Mouse (Mus musculus) right cerebral cortex, postnatal 4 days (tissue): ENCODE data around the gene Sh3bgrl3.
A peak's percentile ranks its signal among the peaks of the same experiment; 100 is the strongest.

Experiments
- DNase-seq: peaks from one replicate; pipeline ENCODE4 v3.0.0-alpha.2; 2022

The Sh3bgrl3 gene

DNA sequence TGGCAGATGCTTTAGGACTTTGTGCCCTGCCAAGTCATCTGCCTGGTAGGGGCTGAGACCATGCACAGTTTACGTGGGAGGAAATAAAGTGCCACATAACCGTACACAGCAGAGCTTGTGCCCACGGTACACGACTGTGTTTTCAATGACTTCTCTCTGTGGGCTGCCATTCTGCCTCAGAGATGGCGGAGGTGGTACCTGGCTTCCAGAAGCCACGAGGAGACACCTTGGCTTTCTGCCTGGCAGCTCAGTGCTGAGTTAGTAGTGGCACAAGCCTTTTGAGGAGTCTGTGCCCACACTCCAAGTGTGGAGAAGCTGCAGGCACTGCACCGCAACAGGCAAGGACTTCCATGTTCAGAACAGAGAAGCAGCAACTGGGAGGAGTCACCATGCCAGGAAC, 20.9 kb downstream of the Sh3bgrl3 start:
- no peak for DNase-seq

DNA sequence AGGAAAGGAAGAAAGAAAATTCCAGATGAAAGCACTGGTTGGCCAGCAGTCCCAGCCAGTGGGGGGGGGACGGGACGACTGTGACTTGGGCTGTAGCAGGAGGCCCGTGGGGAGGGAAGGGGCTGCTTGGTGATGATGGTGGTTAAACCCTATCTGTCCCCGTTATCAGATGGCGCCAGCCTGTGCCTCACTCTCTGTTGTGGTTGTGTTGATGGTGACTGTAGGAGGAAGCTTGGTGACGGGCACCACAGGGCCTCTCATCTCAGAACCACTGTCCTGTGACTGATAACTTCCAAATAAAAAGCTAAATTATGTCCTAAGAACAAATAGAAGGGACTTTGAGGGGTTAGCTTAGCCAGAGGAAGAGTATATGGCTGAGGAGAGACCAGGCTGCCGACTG, 22.5 kb downstream of the Sh3bgrl3 start:
- no peak for DNase-seq

DNA sequence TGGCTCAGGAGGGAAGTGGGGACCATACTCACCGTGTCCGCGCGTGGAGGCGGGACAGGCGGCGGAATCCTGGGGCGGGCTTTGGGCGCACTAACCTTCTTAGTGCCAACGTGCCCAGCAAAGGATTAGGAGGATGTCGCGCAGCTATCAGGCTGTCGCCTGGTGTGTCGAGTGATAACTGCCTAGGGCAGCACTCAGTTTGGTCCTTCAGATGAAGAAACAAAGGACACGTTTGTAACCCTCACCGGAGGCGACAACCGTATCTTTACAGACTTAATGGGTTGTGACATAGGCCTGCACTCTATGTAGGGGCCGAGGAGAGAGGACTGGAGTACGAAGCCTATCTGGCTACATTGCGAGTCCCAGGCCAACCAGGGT, 25.9 kb downstream of the Sh3bgrl3 start:
- DNase-seq, result no peak

DNA sequence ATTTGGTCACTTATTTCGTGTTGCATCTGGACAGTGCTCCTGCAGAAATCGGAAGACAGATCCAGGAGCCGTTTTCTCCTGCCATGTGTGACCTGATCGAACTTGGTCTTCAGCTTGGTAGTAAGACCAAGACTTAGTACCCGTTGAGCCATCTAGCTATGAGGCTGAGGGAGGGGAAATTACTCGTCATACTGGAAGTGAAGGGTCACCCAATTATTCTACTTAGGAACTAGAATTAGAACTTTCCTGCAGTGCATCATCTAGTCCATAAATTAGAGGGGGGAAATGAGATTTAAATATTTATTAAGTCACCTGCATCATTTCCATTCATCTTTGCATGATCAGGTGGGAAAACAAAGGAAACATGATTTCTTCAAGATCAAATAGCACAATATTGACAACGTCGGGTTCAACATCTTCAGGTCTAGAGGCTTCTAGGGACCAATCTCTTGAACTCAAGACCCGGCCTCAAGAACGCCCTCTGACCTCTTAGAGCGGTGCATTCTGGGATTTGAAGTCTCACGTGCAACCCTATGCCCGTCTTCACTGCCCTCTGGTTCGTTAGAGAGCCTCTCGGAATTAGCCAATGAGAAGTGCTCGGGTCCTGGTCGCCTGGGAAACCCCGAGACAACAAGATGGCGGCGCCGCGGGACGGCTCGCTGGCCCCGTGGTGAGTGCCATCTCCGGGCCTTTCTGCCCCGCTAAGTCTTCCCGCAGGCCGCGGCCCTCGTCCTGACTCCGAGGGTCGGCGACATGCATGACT, 26.4 kb downstream of the Sh3bgrl3 start, which contains the start of gene Ubxn11:
TSS of gene Ubxn11 (plus strand) at position 592 of the 763 bp plus-strand sequence.
- DNase-seq, result peak; percentile 85

DNA sequence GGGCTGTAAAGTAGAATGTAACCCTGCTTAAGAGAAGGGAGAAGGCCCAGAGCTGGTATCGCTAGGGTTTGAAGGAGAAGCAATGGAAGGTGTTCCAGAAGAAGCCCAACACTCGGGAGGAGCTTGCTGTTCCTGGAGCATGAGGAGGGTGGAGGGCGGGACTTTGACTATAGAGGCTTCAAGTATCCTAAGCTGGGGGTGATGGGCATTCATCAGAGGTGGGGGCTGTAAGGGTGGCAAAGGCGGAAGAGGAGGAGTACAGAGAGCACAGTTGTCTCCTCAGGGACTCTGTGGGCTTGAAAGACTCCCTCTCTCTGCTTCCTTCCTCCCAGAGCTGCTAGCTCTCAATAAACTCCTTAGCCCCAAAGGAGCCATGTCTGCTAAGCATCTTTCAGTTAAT, 28.3 kb downstream of the Sh3bgrl3 start:
- DNase-seq, result no peak

DNA sequence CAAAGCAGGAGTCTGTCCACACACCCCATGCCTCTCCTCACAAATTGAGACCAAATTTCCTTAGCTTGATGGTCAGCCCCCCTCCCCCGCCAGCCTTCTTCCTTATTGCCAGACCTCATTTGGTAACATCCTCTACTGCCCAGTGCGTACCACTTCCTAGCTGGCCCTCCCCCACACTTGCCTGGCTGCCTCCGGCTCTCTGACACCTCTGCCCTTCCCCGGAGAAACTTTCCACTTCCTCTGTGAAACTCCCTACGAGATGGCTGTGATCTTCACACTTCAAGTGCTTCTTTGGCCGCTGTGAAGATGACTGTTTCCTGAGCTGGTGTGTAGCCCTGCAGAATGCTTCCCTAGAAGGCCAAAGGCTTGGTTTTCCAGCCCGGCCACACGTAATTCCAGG, 30.0 kb downstream of the Sh3bgrl3 start:
- no peak for DNase-seq

DNA sequence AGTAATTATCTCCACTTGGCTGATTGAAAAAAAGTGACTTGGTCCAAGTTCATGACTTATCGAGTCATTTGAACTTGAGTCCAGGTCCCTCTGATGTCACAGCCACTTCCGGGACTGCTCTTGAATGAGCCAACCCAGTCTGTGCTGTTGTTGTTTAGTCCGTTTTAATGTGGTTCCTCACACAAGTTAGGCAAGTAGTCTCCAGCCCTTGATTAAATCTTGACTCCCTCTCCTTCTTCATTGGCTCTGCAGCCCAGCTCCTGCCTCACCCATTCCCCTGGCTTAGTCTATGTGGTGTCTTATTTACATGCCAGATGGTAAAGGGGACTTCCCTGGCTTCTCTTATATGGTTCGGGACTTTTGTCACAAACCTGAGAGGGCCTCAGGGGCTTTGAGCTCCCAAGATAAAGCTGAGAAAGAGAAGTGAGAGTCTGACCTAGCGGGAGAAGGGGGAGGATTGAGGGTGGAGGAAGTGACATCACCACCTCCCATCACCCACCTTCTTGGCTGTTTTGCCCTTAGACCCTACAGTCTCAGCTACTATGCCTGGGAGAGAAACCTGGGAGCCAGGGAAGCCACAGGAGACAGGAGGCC, 31.5 kb downstream of the Sh3bgrl3 start:
- no peak for DNase-seq

DNA sequence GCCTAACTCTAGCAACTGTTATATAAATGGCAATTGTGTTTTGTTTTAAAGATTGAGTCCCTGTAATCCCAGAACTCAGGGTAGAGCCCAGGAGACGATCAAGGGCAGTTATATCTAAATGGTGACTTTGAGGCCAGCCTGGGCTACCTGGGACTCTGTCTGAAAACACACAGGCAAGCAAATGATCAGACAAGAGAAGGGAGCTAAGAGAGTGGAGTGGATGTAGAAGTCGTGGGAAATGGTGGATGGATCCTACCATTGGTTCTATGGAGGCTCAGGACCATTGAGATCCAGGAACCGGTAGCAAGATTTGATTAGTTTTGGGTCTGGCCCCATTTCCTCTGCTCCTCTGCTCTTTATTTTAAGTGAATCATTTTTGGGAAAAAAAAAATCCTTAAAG, 32.5 kb downstream of the Sh3bgrl3 start:
- DNase-seq, result no peak

DNA sequence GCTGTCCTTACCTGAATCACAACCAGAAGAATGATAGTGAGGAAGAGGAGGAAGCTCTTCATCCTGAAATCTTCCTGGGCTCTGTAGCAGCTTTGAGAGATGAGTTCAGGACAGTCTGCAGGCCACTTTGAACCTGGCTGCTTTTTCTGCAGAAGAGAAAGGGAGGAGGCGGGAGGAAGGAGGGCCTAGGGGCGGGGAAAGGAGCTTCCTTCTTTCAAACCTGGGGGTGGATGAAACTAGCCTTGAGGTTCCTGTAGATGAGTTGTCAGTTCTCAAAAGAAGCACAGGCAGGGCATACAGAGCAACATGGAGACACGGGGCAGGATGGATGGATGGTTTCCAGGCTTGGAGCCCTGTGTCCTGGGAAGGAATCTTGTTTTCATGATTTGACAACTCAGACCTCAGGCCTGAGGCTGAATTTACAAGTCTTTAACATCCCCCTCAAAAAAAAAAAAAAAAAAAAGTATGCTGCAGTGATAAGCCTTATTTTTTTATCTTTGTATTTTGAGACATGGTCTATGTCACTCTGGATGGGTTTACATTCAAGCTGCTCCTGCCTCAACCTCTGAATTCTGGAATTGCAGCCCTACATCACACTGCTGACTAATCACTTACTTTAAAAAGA, 33.6 kb downstream of the Sh3bgrl3 start, which contains the start of gene Cd52:
TSS of gene Cd52 (minus strand) at position 160 of the 625 bp plus-strand sequence.
- no peak for DNase-seq

DNA sequence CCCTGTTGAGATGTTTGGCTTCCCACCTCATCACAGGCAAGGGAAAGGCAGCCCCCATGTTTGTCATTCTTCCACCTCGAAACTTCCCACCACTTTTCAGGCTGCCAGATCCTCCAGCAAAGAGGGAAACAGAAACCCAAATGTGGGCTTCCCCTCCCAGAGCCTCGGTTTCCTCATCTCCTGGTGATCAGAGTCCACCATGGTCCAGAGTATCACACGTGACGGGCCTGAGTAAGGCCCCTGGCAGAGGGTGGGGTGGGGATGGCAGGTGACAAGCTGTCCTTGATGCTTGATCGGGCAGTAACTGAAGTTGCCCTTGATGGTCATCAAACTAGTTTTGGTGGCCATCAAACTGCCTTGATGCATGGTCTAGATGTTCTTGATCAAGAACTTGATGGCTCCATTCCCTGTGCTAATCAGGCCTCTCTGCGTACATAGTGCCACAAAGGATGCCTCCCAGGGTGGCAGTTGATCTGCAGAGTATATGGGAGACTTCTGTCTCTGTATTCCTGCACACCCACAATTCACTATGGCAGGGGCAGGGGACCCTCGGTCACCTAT, 34.5 kb downstream of the Sh3bgrl3 start:
- no peak for DNase-seq

DNA sequence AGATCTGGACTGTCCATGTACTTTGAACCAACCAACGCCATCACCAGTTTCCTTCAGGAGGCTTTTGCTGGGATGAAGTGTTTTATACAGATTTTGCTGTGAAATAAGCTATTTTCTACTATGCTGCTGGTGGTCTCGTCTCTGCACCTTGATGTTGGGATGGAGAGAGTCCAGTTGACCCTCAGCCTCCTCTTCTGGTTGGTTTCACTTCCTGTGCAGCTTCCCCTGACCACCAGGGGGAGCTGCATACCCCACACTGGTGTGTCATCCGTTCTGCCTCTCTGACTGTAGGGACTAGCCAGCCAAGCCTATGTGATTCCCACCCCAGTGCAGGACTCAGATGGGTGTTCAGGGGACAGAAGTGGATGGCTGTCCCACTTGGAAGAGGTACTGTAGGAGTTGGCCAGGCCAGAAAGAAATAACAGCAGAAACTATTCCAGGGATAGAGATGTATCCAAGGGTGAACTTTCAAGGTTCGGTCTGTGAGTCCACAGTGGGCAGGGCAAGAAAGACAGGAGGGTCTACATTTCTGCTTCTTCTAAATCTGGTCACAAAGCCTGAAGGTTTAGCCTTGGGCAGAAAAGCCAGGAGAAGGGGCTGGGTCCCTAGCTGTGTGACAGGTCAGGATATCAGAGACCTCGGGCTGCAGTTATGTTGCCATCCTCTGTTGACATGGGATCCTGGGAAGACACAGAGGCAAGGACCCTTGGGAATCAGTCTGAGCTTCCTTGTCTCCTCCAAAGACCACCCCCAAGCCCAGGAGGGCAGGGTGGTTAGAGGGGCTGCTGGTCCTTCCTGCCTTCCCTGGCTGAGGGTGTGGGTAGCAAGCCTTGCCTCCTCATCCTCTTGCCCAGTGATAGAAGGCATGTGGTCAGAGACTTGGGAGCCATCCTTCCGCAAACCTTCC, 36.0 kb downstream of the Sh3bgrl3 start:
- peak; percentile 32 for DNase-seq

DNA sequence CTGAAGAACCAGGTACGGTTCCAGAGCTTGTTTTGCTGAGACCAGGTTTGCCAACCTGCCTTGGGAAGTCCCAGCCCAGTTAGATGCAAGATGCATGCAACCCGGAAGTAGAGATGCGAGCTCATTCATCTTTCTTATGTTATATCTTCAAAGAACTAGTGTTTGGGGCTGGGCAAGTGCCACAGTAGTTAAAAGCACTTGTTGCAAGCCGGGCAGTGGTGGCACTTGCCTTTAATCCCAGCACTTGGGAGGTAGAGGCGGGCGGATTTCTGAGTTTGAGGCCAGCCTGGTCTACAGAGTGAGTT, 37.4 kb downstream of the Sh3bgrl3 start:
- DNase-seq, result no peak

DNA sequence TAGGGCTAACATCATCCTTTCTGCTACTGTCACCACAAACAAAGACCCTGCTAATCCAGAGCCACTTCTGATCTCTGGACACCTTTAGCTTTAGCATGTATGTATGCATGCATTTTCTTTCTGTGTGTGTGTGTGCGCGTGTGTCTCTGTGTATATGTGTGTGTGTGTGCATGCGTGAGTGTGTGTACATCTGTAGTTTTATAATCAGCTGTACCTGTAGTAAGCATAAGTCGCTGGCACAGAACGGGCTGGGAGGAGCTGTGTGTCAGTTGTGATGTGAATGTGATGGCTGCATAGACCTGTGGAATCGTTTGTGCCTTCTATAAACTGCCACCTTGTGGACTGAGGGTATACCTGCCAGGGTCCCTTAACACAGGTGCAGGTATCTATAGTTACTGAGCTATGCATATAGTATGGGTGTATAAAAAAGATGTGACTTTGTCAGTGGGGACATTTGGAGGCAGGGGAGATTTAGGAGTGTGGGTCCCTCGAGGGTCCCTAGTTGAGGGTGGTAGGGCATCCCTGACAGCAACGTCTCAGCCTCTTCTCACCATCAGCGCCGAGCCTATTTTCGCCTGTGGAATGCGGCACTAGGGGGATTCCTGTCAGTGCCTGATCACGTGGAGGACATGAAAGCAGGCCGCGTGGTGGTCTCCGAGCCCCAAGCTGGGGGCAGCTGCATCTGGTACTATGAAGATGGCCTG, 37.9 kb downstream of the Sh3bgrl3 start:
- DNase-seq, result no peak

DNA sequence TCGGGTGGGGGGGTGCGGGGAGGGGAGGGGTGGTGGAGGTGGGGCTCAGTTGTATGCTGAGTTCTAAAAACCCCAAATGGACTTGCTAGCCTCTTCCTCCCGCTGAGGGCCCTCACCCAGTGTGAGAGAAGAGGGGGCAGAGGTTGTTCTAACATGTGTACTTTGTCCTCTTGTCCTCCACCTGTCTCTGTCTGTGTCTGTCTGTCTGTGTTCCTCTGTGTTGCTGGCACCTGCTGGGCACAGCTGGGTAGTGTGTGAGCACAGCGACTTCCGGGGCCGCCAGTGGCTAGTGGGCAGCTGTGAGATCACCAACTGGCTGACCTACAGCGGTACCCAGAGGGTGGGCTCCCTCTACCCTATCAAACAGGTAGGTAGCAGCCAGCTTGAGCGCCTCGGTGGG, 39.6 kb downstream of the Sh3bgrl3 start:
- no peak for DNase-seq

DNA sequence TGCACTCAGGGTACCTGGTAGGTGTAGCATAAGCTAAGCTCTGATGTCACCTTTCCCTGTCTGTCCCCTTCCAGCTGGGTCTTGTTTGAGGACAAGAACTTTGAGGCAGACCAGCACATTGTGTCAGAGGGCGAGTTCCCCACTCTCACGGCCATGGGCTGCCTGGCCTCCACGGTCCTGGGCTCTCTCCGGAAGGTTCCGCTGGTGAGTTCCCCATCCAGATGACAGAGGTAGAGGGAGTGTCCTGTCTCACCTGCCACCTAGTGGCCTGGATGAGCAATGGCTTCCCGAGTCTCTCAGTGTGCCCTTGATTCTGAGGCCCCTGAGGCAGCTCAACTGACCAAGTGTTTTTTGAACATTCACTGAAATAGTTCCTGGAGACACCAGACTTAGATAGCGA, 41.2 kb downstream of the Sh3bgrl3 start:
- no peak for DNase-seq

DNA sequence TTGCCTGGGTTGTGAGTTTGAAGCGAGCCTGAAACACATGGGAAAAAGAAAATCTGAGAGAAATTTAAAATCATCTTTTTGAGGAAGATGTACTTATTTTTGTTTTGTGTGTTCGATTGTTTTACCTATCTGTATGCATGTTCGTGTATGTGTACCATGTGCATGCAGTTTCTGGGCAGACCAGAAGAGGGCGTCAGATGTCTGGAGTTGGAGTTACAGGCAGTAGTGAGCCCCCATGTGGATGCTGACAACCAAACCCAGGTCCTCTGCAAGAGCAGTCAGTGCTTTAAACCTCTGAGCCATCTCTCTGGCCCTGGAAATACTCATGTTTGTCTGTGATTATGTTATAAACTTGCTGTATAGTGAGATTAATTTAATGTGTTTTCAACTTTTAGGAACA, 43.6 kb downstream of the Sh3bgrl3 start:
- DNase-seq, result no peak

DNA sequence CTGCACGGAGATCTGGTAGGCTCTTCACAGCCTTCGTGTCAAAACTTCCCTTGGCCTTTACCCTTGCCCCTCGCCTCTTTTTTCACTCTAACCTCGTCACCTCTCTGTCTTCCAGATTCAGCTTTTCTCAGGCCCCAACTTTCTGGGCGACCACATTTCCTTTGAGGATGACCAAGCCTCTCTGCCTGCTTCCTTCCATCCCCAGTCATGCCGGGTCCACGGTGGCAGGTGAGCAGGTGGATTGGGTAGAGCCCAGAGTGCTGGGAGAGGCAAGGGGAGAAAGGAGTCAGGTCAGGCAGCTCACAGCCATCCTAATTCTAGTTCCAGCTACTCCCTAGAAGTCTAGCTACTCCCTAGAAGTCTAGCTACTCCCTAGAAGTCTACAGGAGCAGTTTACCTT, 46.1 kb downstream of the Sh3bgrl3 start:
- DNase-seq, result no peak

DNA sequence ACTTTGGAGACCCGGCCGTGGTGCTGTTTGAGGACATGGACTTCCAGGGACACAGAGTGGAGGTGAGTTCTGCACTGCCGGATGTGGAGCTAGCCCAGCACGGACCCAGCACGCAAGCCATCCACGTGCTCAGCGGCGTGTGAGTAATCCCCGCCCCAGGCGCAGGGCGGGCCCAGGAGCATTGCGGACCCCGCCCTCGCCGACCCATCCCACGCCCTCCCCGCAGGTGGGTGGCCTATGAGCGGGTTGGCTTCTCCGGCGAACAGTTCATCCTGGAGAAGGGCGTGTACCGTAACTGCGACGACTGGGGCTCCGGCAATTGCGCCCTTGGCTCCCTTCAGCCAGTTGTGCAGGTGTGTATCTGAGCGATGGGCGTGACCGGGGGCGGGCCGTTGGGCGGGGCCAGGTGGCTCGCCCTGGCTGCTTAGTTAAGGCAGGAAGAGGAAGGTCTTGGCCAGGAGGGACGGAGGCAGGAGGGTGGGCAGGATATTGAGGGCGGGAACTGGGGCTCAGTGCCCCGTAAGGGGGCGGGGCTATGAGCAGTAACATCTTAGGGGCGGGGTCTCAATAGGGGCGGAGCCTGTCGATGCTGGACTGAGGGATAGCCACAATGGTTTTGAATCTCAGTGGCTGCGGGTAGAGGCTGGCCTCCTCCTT, 46.7 kb downstream of the Sh3bgrl3 start:
- peak; percentile 41 for DNase-seq

DNA sequence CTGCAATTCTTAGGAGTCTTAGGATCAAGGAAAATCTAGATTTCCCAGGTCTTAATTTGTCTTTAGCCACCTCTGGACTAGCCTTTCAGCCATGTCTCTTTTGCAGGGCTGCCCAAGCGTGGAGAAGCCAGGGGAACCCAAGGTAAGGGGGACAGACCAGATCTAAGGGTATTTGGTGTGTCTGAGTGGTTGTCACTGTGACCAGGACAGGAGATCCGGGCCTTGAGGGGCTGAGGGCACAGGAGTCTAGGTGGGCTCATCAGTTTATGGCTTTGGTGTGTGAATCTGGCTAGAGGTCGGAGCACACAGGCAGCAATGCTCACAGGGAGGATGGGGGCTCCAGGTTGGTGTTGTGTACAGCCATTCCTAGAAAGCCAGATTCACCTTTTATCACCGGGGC, 47.9 kb downstream of the Sh3bgrl3 start:
- DNase-seq, result no peak

DNA sequence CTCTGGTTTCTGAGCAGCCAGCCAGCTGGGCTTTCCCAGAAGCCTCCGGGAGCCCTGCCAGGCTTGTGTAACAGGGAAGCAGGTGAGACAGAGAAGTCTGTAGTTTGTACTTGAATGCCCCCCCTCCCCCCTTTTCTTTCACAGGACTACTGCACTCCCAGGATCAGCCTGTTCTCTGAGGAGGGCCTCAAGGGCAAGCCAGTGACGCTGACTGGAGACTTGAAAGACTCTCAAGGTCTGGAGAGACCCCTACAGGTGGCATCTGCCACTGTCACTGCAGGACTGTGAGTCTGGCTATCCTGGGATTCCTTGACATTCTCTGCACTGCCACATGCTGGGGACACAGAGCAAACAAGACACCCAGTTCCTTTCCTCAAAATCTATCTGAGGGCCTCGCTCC, 49.9 kb downstream of the Sh3bgrl3 start:
- DNase-seq, result peak; percentile 36
